Mouse (Mus musculus): ENCODE results near the gene Abi3bp. TPM values are rescaled to one million over a fixed set of nuclear protein-coding genes. Genes with fewer than 3 reads are reported as not detected.
A peak's percentile ranks its signal among the peaks of the same experiment; 100 is the strongest.

Gene Abi3bp
- total RNA-seq, 2 experiments from 2014 or later = 11.7 to 23.5 TPM

DNA sequence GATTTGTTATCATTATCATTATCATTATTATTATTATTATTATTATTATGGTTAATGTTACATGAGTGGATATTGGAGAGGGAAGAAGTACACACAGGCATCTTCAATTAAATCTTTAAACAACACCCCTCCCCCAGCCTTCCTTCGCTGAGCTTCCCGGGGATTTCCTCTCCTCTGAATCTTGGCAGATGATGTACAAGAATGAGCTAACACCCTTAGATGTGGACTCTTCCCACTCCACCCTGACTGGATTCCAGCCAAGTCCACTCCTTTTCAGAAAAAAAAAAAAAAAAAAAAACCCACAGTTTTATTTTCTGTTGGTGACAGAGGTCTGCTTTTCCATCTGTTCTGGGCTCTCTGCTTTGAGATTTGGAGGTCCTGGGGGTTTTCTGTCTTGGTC, 23.8 kb downstream of the Abi3bp start:
- intact Hi-C loops (cut with DNase I) = no loop called here

DNA sequence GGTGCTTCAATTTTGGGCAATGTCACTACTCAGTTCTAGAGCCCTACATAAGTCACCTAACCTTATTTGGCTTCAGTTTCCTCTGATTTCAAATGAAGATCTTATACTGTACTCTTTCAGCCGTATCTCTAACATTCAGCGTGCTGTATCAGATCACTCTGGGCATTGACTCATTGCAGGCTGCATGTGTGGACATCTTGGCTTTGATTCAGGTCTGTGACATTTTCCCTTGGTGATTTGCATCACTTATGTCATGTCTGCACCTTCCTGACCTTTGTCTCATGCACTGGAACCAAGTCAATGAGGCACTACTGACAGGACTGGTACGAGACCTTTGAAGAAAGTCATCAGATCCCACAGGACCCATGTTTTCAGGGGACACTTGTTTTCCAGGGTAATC, 24.5 kb downstream of the Abi3bp start:
- intact Hi-C loops (cut with DNase I) = no loop called here
- no peak for DNase-seq (ENCODE audit: low spot score in 2 of 2)

More for the DNA sequence above, 23.8 kb downstream of the Abi3bp start:
- no peak for DNase-seq (ENCODE audit: low spot score in 2 of 2)

DNA sequence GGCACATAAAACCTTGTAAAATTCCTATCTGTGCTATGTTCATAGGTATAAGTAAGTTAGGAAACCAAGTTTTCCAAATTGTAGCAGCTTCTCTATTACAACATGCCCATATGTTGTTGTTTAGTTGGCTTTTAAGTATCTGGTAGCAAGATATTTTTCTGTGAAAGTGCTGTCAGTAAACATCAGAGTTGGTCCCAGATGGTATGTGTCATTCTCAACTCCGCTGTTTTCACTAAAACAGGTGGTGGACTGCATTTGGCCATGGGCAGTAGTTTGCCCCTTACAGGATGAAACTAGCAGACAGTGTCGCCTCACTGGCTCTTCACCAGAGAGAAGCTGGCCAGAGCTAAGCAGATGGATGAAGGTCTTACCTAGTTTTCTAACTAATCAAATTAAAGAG, 26.3 kb downstream of the Abi3bp start:
- DNase-seq (ENCODE audit: low spot score in 2 of 2) = no peak
- intact Hi-C loops (cut with DNase I) = no loop called here

DNA sequence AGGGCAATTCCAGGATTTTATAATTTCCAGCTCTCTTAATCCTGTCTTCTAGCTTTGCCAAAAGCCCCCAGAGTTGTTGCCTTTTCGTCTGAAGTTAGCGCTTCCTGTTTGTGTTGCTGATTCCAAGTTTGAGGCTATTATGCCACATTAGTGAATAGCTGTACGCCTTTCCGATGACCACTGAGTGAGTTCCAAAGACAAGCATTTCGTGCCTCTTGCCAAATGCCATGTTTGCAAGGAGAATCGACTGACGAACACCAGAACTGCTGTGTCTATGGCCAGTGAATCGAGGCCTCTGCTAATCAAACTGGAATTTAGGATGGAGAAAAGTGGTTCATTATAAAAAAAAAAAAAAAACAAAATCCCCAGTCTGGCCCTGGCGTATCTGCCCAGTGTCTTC, 40.3 kb downstream of the Abi3bp start:
- DNase-seq (ENCODE audit: low spot score in 2 of 2) = no peak
- intact Hi-C loops (cut with DNase I) = no loop called here

DNA sequence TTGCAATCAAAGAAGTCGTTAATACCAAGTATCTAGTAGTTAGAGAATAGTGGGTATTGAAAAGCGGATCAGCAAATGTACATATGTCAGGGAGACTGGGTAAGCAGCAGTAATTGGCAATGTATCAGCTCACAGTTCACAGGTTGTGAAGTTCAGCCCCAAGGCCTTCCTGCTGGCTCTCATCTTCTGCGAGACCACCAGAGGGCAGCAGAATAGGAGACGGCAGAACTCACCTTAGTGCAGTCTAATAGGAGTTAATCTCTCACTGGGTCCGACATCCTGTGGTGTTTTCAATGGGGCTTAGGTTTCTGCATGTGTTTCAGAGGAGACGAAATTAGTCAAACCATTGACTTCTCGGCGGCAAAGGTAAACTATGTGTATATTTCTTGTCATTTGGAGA, 46.7 kb downstream of the Abi3bp start:
- intact Hi-C loops (cut with DNase I) = no loop called here
- DNase-seq (ENCODE audit: low spot score in 2 of 2) = no peak

DNA sequence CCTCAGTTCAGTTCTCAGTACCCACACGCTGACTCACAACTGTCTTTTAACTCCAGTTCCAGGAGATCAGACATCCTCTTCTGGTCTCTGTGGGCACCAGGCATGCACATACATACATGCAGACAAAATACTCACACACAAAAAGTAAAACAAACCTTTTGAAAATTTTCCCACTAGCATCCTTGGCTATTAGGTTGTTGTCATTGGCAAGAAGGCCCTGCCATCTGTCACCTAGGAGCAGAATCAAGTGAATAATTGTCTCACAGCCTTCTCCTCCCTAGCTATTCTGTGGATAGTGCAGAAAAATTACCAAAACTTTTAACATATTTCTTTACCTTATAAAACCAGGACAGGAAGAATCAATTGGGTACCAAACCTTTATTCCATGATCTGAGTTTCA, 48.8 kb downstream of the Abi3bp start:
- no peak for DNase-seq (ENCODE audit: low spot score in 2 of 2)
- intact Hi-C loops (cut with DNase I) = loop anchor here (5.0 kb wide), 1 partner anchor 151 kb away; no protein-coding TSS in a partner anchor

DNA sequence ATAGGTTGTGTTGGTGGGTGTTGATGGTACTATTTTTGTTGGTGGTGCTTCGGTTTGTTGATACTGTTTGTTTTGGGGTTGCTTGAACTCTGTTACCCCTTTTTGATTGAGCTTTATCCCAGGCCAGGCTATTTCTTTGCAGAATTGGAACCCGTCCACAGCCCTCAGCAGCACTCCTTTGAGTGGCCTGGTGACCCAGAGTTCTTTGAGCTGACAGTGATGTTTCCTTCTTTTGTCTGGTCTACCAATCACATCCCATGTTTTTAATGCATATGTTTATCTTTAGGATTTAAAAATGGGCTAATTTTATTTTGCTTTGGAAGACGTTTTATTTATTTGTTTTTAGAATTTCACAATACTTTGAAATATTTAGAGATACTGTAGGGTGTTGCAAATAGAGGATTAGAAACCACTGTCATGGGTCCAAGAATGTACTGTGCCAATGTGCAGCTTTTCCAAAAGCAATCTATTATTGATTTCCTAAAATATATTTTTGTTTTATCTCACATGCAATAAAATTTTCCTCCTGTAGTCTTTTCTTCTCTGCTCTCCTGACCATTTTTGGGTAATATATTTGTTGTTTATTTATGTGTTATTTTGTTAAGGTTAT, 50.5 kb downstream of the Abi3bp start:
- intact Hi-C loops (cut with DNase I) = loop anchor here (5.0 kb wide), 1 partner anchor 149 kb away; no protein-coding TSS in a partner anchor
- DNase-seq (ENCODE audit: low spot score in 2 of 2) = no peak

DNA sequence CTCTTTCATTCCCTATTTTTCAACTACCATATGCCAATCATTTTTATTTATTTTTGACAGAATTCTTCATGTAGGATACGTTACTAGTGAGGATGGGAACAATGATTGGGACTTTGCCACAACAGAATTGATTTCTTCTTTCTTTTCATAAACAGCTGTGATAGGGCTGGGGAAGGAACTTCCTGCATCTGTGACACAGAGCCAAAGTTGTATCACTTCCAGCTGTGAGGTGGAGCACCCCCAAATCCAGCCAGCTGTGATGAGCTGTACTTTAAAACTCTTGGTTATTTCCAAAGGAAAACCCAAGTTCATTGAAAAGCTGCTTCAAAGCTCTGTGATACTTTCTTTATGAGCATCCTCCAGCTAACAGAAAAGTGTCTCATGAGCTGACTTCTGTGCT, 101.9 kb downstream of the Abi3bp start:
- intact Hi-C loops (cut with DNase I) = no loop called here
- no peak for DNase-seq (ENCODE audit: low spot score in 2 of 2)

DNA sequence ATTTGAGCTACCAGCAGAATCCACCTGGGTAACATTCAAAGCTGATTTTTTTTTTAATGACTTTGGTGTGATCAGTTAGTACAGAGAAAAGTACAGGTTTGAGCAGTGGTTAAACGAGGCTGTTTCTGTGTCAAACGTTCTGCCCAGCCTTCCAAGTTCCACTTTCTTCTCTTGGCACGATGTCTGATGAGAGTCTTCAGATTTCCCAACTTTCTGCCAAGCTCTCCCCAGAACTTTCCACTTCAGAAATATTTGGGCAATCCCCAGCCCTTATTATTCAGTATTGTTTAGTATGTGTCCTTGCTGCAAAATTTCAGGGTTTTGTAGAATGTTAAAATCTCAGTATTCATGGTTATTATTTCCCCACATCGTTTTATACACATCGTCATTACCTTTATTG, 115.9 kb downstream of the Abi3bp start:
- DNase-seq (ENCODE audit: low spot score in 2 of 2) = no peak
- intact Hi-C loops (cut with DNase I) = no loop called here

DNA sequence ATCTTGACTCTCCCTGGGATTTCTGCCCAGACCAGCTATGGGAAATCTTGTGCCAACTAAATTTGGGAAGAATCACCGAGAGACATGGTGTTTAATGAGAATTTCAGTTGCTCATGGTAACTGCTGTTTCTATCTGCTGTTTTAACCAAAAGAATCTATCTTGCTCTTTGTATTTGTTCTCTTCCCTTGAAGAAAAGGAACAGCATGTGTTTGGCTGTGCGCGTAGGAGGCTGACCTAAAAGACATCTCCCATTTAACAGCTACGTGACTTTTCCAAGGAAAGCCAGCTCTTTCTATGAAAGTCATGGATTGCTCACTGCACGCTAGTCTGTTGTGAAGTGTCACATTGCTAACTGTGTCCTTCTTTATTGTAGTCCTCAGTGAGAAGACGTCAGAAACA, 117.2 kb downstream of the Abi3bp start:
- DNase-seq (ENCODE audit: low spot score in 2 of 2) = peak; percentile 10 to 14
- intact Hi-C loops (cut with DNase I) = no loop called here

DNA sequence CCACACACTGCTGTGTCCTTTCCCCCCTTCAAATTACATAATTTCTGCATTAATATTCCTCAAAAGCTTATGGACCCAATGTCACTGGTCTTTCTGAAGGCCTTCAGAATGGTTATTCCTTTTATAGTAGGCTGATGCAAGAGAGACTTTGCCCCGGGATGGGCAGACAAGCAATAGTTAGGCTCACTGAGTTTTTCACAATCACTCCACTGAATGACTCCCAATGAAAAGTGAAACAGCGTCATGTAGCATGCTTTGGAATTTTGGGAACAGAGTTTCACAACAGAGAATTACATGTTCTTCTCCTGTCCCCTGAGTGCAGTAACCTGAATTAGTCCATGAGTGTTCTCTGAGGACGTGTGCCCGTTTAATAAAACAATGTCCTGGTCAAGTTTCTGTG, 120.7 kb downstream of the Abi3bp start:
- no peak for DNase-seq (ENCODE audit: low spot score in 2 of 2)
- intact Hi-C loops (cut with DNase I) = no loop called here

DNA sequence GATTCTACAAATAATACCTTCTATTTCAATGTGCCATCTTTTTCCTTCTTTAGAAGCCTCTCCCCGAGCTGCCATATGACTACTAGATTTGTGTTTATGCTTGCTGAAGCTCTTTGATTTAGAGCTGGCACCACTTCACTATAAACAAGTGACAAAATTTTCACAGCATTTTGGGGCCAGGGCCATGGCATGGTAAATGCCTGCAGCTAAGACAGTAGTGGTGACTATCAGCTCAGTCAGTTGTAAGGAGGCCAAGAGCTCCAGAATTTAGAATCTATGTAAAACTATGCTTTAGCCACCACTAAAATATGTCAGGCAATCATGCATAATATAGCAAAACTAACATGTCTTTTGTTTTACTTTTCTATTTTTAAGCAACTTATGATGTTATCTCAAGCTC, 124.7 kb downstream of the Abi3bp start:
- intact Hi-C loops (cut with DNase I) = no loop called here
- DNase-seq (ENCODE audit: low spot score in 2 of 2) = no peak

DNA sequence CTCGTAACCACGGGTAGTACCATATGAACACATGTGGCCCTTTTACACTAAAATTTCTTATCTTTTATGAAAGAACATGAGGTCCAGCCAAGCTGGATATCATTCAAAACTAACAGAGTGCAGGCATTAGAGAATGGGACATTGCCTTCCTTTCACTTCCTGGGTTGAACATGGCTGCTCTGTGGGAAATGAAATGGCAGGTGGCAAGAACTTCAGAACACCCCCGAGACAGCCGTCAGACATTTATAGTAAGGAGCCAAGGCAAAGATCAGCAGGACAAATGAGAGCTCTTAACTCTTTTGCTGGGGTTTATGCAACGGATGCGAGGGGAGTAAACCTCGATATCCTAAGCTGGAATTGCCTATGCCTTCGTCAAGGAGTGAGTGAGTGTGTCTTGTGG, 132.9 kb downstream of the Abi3bp start:
- intact Hi-C loops (cut with DNase I) = no loop called here
- no peak for DNase-seq (ENCODE audit: low spot score in 2 of 2)

DNA sequence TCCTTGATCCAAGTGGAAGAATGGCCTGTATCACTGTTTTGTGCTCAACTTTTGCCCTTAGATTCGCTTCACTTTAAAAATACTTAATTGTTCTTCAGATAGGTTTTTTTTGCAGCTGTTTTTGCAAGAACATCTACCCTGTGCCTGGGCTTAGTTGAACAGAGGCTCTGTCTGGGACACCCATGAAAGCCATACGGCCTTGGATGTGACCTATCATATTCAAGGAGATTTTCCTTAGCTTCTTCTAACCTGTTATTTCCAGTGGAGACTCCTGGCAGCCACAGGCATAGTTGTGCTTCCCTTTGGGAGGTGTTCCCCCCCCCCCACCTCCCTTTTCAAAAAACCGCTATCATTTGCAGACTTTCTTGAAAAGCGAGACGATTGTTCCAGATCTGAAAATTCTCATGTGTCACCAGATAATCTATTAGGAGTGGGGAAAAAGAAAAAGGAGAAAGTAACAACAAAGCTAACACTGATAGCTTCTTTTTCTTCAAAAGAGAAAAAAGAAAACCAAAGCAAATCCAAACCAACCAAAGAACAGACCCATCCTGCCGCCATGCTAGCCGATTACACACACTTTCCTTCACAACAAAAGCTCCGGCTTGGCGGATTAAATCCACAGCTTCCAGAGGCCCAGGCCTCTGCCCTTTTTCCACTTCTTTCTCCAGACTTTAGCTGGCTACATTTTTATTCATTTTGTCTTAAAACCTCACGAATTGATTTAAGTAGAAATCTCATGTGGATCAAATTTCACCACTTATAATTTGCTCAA, 133.6 kb downstream of the Abi3bp start:
- intact Hi-C loops (cut with DNase I) = no loop called here
- DNase-seq (ENCODE audit: low spot score in 2 of 2) = no peak

DNA sequence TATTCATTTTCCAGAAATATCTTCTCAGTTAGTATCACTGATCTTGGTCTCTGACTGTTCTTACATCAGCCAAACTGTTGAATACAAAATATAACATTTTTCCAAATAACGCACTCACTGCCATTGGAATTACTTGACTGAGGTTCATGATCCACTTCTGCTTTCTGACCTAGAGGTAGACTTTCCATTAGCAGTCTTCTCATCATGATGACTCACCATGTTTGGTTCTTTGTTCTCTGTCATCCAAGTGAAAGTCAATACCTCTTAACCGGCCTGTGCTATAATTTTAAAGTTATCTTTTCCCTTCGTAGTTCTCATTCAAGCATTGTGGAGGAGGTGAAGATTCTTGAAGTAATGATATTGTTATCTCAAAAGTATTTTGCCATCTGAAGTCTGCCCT, 160.9 kb downstream of the Abi3bp start:
- DNase-seq (ENCODE audit: low spot score in 2 of 2) = no peak
- intact Hi-C loops (cut with DNase I) = no loop called here

DNA sequence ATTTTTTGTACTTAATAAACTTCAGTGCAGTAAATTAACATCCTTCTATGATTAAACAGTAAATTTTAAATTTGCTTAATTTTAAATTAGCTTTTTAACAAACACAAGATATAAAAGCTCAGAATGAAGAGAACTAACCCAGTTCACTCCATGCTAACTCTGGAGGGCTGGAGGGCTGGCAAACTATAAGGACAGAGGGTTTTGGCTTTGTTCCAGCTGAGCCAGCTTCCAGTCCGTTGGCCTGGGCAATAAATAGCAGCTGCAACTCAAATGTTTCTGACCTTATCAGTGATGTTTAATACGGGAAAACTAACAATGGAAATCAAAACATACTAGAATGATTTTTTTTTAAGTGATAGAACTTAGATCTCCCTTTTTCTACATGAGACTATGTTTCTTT, 167.6 kb downstream of the Abi3bp start:
- intact Hi-C loops (cut with DNase I) = no loop called here
- no peak for DNase-seq (ENCODE audit: low spot score in 2 of 2)

DNA sequence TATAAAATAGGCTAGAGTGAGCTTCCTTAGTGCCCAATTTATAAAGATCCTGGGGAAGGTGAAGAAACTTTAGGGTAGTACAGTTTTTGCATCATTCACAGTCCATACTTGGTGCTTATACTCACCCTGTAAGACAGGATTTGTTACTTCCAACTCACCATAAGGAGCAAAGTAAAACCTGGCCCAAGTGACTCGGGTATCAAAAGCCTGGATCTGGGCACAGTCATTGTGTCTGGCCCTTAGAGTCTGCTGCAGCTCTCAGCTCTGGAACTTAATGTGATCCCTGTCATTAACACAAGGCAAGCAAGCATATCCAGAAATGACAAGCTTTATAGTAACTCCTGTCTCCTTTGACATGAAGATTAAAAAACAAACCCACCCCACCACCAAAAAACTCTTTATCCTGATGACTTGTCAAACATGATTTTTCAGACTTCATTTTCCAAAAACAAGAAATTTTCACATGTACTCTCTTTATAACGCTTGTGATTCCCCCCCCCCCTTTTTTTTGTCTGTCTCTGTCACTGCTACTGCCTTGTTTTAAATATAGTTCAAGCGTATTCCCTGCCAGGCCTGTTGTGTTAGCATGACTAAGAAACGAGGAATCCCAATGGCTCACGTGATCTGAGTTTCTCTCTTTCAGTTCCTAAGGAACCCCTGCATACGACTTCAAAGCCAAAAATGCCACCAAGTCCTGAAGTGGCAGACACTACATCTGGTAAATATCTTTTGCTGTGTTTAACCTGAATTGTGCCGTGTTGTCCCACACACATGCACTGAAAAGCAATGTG, 168.9 kb downstream of the Abi3bp start:
- DNase-seq (ENCODE audit: low spot score in 2 of 2) = no peak
- intact Hi-C loops (cut with DNase I) = no loop called here

DNA sequence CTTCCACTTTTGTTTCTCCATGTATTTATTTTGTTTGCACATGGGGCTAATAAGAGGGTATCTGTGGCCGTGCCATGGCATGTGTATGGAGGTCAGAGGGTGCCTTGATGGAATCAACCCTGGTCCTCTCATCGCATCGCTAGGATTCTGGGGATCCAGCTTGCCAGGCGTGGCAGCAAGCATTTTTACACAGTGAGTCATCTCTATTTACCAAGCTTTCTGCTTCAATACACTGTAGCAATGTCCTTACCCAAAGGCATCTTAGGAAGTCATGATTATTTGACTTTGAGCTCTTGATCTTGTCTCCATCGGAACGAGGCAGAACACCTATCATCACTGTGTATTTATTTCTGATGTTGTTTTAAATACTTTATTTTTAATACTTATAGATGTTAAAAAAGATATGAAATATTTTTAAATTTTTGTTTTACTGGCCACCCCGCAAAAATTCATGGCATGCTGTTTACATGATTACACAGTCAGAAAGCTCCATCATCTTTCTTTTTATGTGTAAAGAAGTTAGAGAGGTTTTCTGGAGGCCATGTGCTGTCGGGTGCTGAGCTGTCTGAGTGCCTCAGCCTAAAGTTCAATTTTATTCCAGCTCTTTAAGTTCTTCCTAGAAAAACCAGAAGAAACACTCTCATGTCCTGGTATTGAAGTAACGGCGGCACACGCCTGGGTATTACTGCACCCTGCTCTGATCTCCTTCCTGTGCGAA, 177.7 kb downstream of the Abi3bp start:
- intact Hi-C loops (cut with DNase I) = no loop called here

DNA sequence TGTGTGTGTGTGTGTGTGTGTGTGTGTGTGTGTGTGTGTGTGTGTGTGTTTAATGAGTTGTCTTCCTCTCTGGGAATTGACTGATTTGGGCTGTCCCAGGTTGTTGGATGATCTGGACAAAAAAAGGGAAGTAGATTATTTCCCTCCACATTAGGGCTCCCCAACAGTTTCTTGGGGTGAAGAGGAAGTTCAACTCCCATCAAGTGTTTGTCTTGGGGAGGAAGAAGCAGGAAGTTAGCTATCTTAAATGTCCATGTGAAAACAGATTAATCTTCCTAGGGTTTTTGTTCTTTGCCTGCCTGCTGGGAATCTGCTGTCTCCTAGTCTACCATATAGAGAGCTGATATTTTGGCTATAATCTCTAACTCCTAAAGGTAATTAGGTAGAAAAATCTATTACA, 181.2 kb downstream of the Abi3bp start:
- intact Hi-C loops (cut with DNase I) = no loop called here
- no peak for DNase-seq (ENCODE audit: low spot score in 2 of 2)

More for the DNA sequence above, 177.7 kb downstream of the Abi3bp start:
- DNase-seq (ENCODE audit: low spot score in 2 of 2) = no peak

DNA sequence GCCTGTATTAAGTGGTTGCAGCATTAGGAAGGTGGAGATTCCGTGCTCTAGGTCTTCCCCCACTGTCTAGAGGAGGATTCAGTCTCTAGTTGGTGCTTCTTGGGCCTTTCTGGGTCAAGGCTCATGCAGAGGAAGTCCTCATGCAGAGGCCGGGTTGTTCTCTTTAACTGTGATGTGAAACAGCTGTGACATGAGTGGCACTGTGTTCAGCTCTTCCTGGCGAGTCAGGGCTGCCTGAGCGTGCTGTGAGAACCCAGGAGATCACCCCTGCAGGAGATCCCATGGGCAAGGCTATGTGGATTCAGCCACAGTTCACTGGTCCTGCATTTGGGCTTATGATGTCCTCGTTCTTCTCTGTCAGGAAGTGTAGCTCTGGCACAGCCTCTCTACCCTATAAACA, 191.8 kb downstream of the Abi3bp start:
- intact Hi-C loops (cut with DNase I) = no loop called here
- no peak for DNase-seq (ENCODE audit: low spot score in 2 of 2)
